Mouse (Mus musculus) Patski (cell line): ENCODE measurements around the gene Spata31d1b. TPM values are rescaled to one million over a fixed set of nuclear protein-coding genes. Genes with fewer than 3 reads are reported as not detected.
A peak's percentile ranks its signal among the peaks of the same experiment; 100 is the strongest.
"Not testable (repeated sequence)": the region's sequence is repeated elsewhere in the genome, so short reads cannot be mapped to it uniquely, and the experiment has no call there.

Source experiments
- ATAC-seq: fragments of 100-300 bp; one replicate; pipeline ENCODE4 v1.8.0; 2021
- CTCF ChIA-PET: fragments of 350-600 bp; sonication (Branson Sonifier 250); formaldehyde crosslinking; loops from one replicate; lab custom pipeline; 2022; ENCODE audit warnings: inconsistent platforms; lab: Charles Lee
- POLR2A ChIA-PET: fragments of 350-600 bp; sonication (Branson Sonifier 250); formaldehyde crosslinking; loops from one replicate; lab custom pipeline; 2022; ENCODE audit warnings: antibody characterized with exemption, inconsistent platforms; lab: Charles Lee
- DNase-seq: peaks from one replicate; pipeline ENCODE4 v3.0.0-alpha.2; 2011; ENCODE audit warnings: low read depth, low spot score
- H3K27me3 ChIP-seq: fragments of 371-371 bp; one replicate; pipeline ENCODE4 v1.5.1; 2021
- CTCF ChIP-seq: fragments of 100-300 bp; IDR thresholded peaks from one replicate; pipeline ENCODE4 v1.5.1; 2021
- in situ Hi-C: fragments of 300-500 bp; cut with MboI; formaldehyde crosslinking; loops from 3 replicates; pipeline ENCODE4 v1.11.1; 2018; ENCODE audit warnings: low pct_unique_long_range_greater_than_20kb, mixed read lengths
- polyA plus RNA-seq: library from polyadenylated mRNA; unstranded; gene quantifications from one replicate; pipeline ENCODE4 v1.2.3, GENCODE M21; 2021

Gene Spata31d1b
- not detected for polyA plus RNA-seq

GRCm38 (mm10) chr13:59711984-59712383 lies at the start of gene Spata31d1b:
TSS of gene Spata31d1b (plus strand) at chr13:59712284.
- POLR2A ChIA-PET, in situ Hi-C loops, H3K27me3 ChIP-seq, DNase-seq: not testable (repeated sequence)
- CTCF ChIA-PET: interaction anchor here (1.4 kb wide), 1 partner anchor 17 kb away, joined by 3 read pairs; no protein-coding TSS in a partner anchor
- ATAC-seq: peak; percentile 31

DNA sequence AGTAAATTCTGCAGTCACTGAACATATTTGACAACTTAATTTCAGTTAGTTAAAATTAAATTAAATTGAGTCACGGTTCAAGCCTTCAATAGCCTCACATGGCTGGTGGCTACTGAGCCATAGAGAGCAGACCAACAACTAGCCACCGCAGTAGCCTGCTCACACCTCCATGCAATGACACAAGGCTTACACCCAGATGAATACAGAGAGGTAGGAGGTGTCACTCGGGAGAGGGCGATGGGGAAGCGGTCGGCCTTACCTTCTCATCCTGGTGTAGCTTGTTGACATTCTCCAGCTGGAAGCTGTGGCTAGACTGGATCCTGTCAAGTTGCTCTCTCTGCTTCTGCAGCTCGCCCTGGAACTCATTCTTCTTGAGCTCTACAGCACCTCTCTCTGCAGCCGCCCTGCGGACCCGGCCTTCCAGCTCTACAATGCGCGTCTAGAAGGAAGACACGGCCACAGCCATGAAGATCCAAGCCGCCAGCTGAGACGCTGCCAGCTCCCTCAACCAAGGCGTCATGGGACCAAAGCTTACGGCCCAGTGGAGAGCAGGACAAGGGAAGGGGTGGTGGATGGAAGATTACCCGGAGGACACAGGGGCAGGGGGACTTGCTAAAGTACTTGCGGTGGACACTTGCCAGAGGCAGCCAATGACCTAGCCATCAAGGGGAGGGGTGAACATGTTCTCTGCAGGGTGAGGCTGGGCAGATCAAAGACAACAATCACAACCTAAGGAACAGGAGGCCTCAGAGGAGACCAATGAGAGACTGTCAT lies 48.0 kb upstream of the Spata31d1b start:
- in situ Hi-C loops: no loop called here
- peak; percentile 85 for ATAC-seq
- ChIA-PET POLR2A (interaction anchor here (1.0 to 2.2 kb wide), 4 partner anchors 11 to 59 kb away, joined by 3 to 7 read pairs (median 4); partner anchors contain the start of gene Golm1), CTCF (interaction anchor here (1.1 to 1.9 kb wide), 6 partner anchors 10 to 64 kb away, joined by 3 to 6 read pairs (median 4); partner anchors contain the start of gene Golm1)
- no peaks in the 10 kb centered on the region for H3K27me3 ChIP-seq
- no peak for TF ChIP-seq CTCF
- DNase-seq: peak; percentile 68

- no peaks in the 10 kb centered on the region for H3K27me3 ChIP-seq
- no peak for TF ChIP-seq CTCF
- ChIA-PET POLR2A (no interaction called here), CTCF (interaction anchor here (0.8 kb wide), 1 partner anchor 22 kb away, joined by 3 read pairs; no protein-coding TSS in a partner anchor)
- in situ Hi-C loops: no loop called here
- ATAC-seq (no peak), DNase-seq (no peak)
These were observed 44.3 kb upstream of the Spata31d1b start for GRCm38 (mm10) chr13:59667763-59668162.

DNA sequence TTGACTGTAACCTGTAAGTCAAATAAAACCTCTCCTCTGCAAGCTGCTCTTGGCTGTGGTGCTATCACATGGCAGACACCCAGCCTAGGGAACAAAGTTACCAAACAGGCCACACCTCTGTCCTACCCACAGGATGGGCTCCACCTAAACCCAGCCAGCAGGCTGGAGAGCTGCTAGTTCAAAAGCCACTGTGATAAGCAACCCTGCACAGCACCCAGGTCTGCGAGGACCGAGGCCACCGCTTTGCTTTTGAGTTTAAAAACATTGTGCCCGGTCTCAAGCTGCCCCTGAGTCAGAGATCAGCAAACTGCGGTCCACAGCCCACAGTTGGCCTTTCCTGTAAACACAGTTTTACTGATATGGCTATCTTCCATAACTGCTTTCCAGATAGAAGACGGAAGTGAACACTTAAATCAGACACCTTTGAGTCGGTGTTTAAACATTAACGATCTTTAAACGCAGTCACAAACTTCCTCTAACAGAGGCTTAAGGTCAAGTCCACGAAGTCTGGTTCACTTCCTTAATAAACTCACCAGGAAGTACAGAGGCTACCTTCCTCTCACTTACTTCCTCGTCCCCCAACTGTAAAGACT lies 43.5 kb upstream of the Spata31d1b start:
- no peak for TF ChIP-seq CTCF
- POLR2A ChIA-PET: no interaction called here
- no peak for ATAC-seq
- DNase-seq: no peak
- in situ Hi-C loops: no loop called here
- CTCF ChIA-PET: interaction anchor here (0.8 kb wide), 1 partner anchor 23 kb away, joined by 3 read pairs; no protein-coding TSS in a partner anchor
- H3K27me3 ChIP-seq: no peaks in the 10 kb centered on the region

DNA sequence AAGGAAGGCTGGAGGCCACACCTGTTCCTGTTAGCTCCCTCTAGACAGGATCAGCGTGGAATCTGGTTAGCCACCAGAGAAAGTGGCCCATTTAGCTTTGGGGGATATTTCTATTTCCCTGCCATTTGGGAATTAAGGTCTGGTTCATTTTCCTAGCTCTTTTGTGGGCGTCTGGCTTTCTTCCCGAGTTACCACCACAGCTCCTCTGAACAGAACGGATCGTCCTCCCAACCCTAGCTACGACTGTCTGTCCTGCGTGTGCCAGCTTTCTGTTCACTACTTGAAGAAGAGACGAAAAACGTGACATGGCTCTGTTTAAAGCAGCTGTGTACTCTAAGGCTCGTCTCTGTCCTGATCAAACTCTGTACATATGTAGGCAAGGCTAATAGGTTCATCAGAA lies 42.1 kb upstream of the Spata31d1b start:
- ChIA-PET CTCF (no interaction called here), POLR2A (no interaction called here)
- DNase-seq: no peak
- in situ Hi-C loops: no loop called here
- H3K27me3 ChIP-seq: no peaks in the 10 kb centered on the region
- TF ChIP-seq CTCF: no peak
- ATAC-seq: no peak

- DNase-seq (no peak), ATAC-seq (no peak)
- POLR2A ChIA-PET: interaction anchor here (0.6 to 0.7 kb wide), 2 partner anchors 9 to 23 kb away, joined by 3 read pairs; no protein-coding TSS in a partner anchor
- H3K27me3 ChIP-seq: no peaks in the 10 kb centered on the region
- CTCF ChIA-PET: no interaction called here
- TF ChIP-seq CTCF: no peak
- in situ Hi-C loops: no loop called here
These were observed 40.6 kb upstream of the Spata31d1b start for GRCm38 (mm10) chr13:59671521-59671920.

- no peaks in the 10 kb centered on the region for H3K27me3 ChIP-seq
- no peak for TF ChIP-seq CTCF
- POLR2A ChIA-PET: interaction anchor here (0.7 kb wide), 1 partner anchor 24 kb away, joined by 3 read pairs; no protein-coding TSS in a partner anchor
- CTCF ChIA-PET: no interaction called here
- DNase-seq (no peak), ATAC-seq (no peak)
- in situ Hi-C loops: no loop called here
These were observed 39.8 kb upstream of the Spata31d1b start for GRCm38 (mm10) chr13:59672248-59672647.

GRCm38 (mm10) chr13:59673597-59673996 lies 38.5 kb upstream of the Spata31d1b start:
- POLR2A ChIA-PET: interaction anchor here (0.7 kb wide), 1 partner anchor 18 kb away, joined by 3 read pairs; no protein-coding TSS in a partner anchor
- CTCF ChIA-PET: no interaction called here
- DNase-seq: no peak
- in situ Hi-C loops: no loop called here
- no peak for ATAC-seq
- no peaks in the 10 kb centered on the region for H3K27me3 ChIP-seq
- no peak for TF ChIP-seq CTCF

GRCm38 (mm10) chr13:59674215-59674614 lies 37.9 kb upstream of the Spata31d1b start:
- TF ChIP-seq CTCF: no peak
- ATAC-seq (no peak), DNase-seq (no peak)
- no peaks in the 10 kb centered on the region for H3K27me3 ChIP-seq
- ChIA-PET CTCF (no interaction called here), POLR2A (interaction anchor here (0.7 to 2.2 kb wide), 3 partner anchors 10 to 125 kb away, joined by 3 to 7 read pairs (median 3); no protein-coding TSS in a partner anchor)
- in situ Hi-C loops: no loop called here

- ATAC-seq (peak; percentile 82), DNase-seq (peak; percentile 31)
- TF ChIP-seq CTCF: no peak
- ChIA-PET CTCF (interaction anchor here (1.7 to 2.3 kb wide), 2 partner anchors 12 to 54 kb away, joined by 4 to 6 read pairs; no protein-coding TSS in a partner anchor), POLR2A (interaction anchor here (1.0 to 2.2 kb wide), 3 partner anchors 8 to 126 kb away, joined by 3 to 7 read pairs (median 3); no protein-coding TSS in a partner anchor)
- no peaks in the 10 kb centered on the region for H3K27me3 ChIP-seq
- in situ Hi-C loops: no loop called here
These were observed 37.3 kb upstream of the Spata31d1b start for GRCm38 (mm10) chr13:59674761-59675150.
